Mouse (Mus musculus) C2C12 (cell line): ENCODE measurements around the gene Kcna7.

Source experiments
- CEBPB ChIP-seq: IDR thresholded peaks from one replicate; pipeline ENCODE4 v1.6.1; 2011; ENCODE audit warnings: low read depth, mild to moderate bottlenecking, control low read depth, moderate library complexity
- CTCF ChIP-seq: IDR thresholded peaks from one replicate; pipeline ENCODE4 v1.5.1; 2011; ENCODE audit not compliant: control insufficient read depth, insufficient read depth, insufficient read length
- MYOD1 ChIP-seq: IDR thresholded peaks from one replicate; pipeline ENCODE4 v1.6.1; 2011; ENCODE audit warnings: low read depth; ENCODE audit not compliant: control insufficient read depth, insufficient read length

DNA sequence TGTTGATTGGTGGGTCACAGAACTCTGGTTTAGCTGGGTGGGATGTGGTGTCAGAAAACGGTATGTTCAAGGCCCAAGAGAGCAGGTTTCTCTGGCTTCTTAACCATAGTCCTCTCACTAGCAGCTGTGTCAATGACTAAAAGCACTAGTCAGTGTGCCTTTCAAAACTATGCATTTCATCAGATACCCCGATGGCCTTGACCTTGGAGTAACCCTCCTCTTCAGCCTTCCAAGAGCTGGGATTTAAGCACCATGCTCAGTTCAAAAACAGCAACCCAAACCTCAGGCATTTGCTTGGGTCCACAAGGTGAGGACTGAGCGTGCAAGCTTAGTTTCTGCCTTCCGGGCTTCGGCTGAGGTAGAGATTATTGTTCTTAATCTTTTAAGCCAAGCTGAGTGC, 33.1 kb upstream of the Kcna7 start:
- TF ChIP-seq CTCF (no peak), CEBPB (no peak), MYOD1 (no peak)
